Mouse (Mus musculus) cortical plate, adult 2 months (tissue): ENCODE data around the gene Lamtor1.

Experiments
- CTCF ChIP-seq: fragments of 200-500 bp; IDR thresholded peaks from 2 replicates; pipeline ENCODE4 v1.5.1; 2011; ENCODE audit warnings: mild to moderate bottlenecking, control low read depth, low read length; ENCODE audit not compliant: insufficient read depth; ENCODE audit errors: extremely low read depth
- POLR2A ChIP-seq: fragments of 200-500 bp; IDR thresholded peaks from 2 replicates; pipeline ENCODE4 v1.6.1; 2011; ENCODE audit warnings: mild to moderate bottlenecking, low read length, control low read depth; ENCODE audit not compliant: insufficient read depth; ENCODE audit errors: extremely low read depth

GRCm38 (mm10) chr7:101956481-101956880 is 50.8 kb downstream of the Lamtor1 start:
- TF ChIP-seq CTCF: no peak
- TF ChIP-seq POLR2A: no peak
